Mouse (Mus musculus) embryonic facial prominence, embryonic 12.5 days (tissue): ENCODE data around the gene Sh3tc1. TPM values are rescaled to one million over a fixed set of nuclear protein-coding genes. Genes with fewer than 3 reads are reported as not detected.
A peak's percentile ranks its signal among the peaks of the same experiment; 100 is the strongest.

Experiments
- ATAC-seq: fragments of 200-750 bp; cut with Nextera tagmentation; 2 replicates; pipeline ENCODE4 v1.8.0; 2017; ENCODE audit not compliant: insufficient number of reproducible peaks, insufficient read depth, low FRiP score, low TSS enrichment
- H3K27ac ChIP-seq: fragments of 300-500 bp; sonication (generic); 2 replicates; pipeline ENCODE4 v1.5.1; 2016; ENCODE audit warnings: mild to moderate bottlenecking
- H3K27me3 ChIP-seq: fragments of 300-500 bp; sonication (generic); 2 replicates; pipeline ENCODE4 v1.6.1; 2016; ENCODE audit warnings: mild to moderate bottlenecking, moderate library complexity
- H3K36me3 ChIP-seq: fragments of 300-500 bp; sonication (generic); 2 replicates; pipeline ENCODE4 v1.6.1; 2016; ENCODE audit warnings: mild to moderate bottlenecking
- H3K4me1 ChIP-seq: fragments of 300-500 bp; sonication (generic); 2 replicates; pipeline ENCODE4 v1.6.1; 2016
- H3K4me2 ChIP-seq: fragments of 300-500 bp; sonication (generic); replicated peaks from 2 replicates; pipeline ENCODE4 v1.6.1; 2016; ENCODE audit warnings: mild to moderate bottlenecking, moderate library complexity
- H3K4me3 ChIP-seq: fragments of 300-500 bp; sonication (generic); 2 replicates; pipeline ENCODE4 v1.5.1; 2016; ENCODE audit warnings: mild to moderate bottlenecking
- H3K9ac ChIP-seq: fragments of 300-500 bp; sonication (generic); 2 replicates; pipeline ENCODE4 v1.6.1; 2016; ENCODE audit warnings: mild to moderate bottlenecking, moderate library complexity
- H3K9me3 ChIP-seq: fragments of 300-500 bp; sonication (generic); 2 replicates; pipeline ENCODE4 v1.6.1; 2016; ENCODE audit warnings: mild to moderate bottlenecking, moderate library complexity
- WGBS: fragments of 180-500 bp; shearing (Covaris S2); methylation state at CpG from one replicate; pipeline ENCODE4 v1.1.7; 2016; 5-methylcytosine and 5-hydroxymethylcytosine counted together
- polyA plus RNA-seq: library from polyadenylated mRNA; unstranded; fragments of >200 nt; fragmentation: Nextera tagmentation; extraction: Ambion mirVana; gene quantifications from 2 replicates; pipeline ENCODE4 v1.2.1, GENCODE M21; 2016

The Sh3tc1 gene
- polyA plus RNA-seq, 1 experiment from 2014 or later: 5.4 TPM

GRCm38 (mm10) chr5:35731006-35731405 lies 8.8 kb downstream of the Sh3tc1 start:
- H3K9ac ChIP-seq: no peak overlapping the region
- no peak overlapping the region for H3K4me3 ChIP-seq
- H3K4me2 ChIP-seq: no peak overlapping the region
- 83% methylated on average over 4 of the region's 4 CpGs for WGBS
- no peaks in the 10 kb centered on the region for H3K9me3 ChIP-seq
- no peak for ATAC-seq
- no peaks in the 10 kb centered on the region for H3K27me3 ChIP-seq
- H3K27ac ChIP-seq: no peak overlapping the region
- H3K36me3 ChIP-seq: no peaks in the 10 kb centered on the region
- H3K4me1 ChIP-seq: 0 out of 2 replicates have a peak, but pooled peaks cover 6% of the 10 kb centered on the region

- Histone ChIP-seq H3K4me1 (0 out of 2 replicates have a peak, but pooled peaks cover 6% of the 10 kb centered on the region), H3K9me3 (no peaks in the 10 kb centered on the region), H3K9ac (no peak overlapping the region), H3K27me3 (no peaks in the 10 kb centered on the region), H3K4me2 (no peak overlapping the region), H3K36me3 (no peaks in the 10 kb centered on the region), H3K27ac (no peak overlapping the region), H3K4me3 (no peak overlapping the region)
- ATAC-seq: no peak
- WGBS: 84% methylated on average over 1 of the region's 1 CpGs
Measured at GRCm38 (mm10) chr5:35730552-35730951, 9.2 kb downstream of the Sh3tc1 start.

GRCm38 (mm10) chr5:35729844-35730243 lies 9.9 kb downstream of the Sh3tc1 start:
- WGBS: 78% methylated on average over 3 of the region's 3 CpGs
- Histone ChIP-seq H3K9me3 (no peaks in the 10 kb centered on the region), H3K9ac (no peak overlapping the region), H3K27ac (no peak overlapping the region), H3K27me3 (no peaks in the 10 kb centered on the region), H3K4me3 (no peak overlapping the region), H3K4me2 (no peak overlapping the region), H3K4me1 (0 out of 2 replicates have a peak, but pooled peaks cover 6% of the 10 kb centered on the region), H3K36me3 (no peaks in the 10 kb centered on the region)
- ATAC-seq: no peak

GRCm38 (mm10) chr5:35728957-35729460 lies 10.8 kb downstream of the Sh3tc1 start:
- Histone ChIP-seq H3K4me1 (0 out of 2 replicates have a peak, but pooled peaks cover 6% of the 10 kb centered on the region), H3K36me3 (no peaks in the 10 kb centered on the region), H3K27me3 (no peaks in the 10 kb centered on the region), H3K4me2 (no peak overlapping the region), H3K9ac (no peak overlapping the region), H3K27ac (peak overlapping the region; percentile 73), H3K9me3 (no peaks in the 10 kb centered on the region), H3K4me3 (no peak overlapping the region)
- 35% methylated on average over 11 of the region's 11 CpGs for WGBS
- ATAC-seq: 0 out of 2 replicates have a peak, but pooled peaks have one; percentile 61

- Histone ChIP-seq H3K4me1 (0 out of 2 replicates have a peak, but pooled peaks cover 6% of the 10 kb centered on the region), H3K27ac (no peak overlapping the region; the same call in 1 of the 2 replicates), H3K36me3 (no peaks in the 10 kb centered on the region), H3K4me3 (no peak overlapping the region), H3K9me3 (no peaks in the 10 kb centered on the region), H3K4me2 (no peak overlapping the region), H3K9ac (no peak overlapping the region), H3K27me3 (no peaks in the 10 kb centered on the region)
- no peak for ATAC-seq
- 85% methylated on average over 12 of the region's 12 CpGs for WGBS
Measured at GRCm38 (mm10) chr5:35728344-35728956, 11.3 kb downstream of the Sh3tc1 start.

GRCm38 (mm10) chr5:35727447-35727846 lies 12.3 kb downstream of the Sh3tc1 start:
- Histone ChIP-seq H3K9me3 (no peaks in the 10 kb centered on the region), H3K4me3 (no peak overlapping the region), H3K36me3 (no peaks in the 10 kb centered on the region), H3K27ac (no peak overlapping the region), H3K27me3 (no peaks in the 10 kb centered on the region), H3K9ac (no peak overlapping the region), H3K4me1 (0 out of 2 replicates have a peak, but pooled peaks cover 6% of the 10 kb centered on the region), H3K4me2 (0 out of 2 replicates have a peak overlapping the region, but pooled peaks have one; percentile 2)
- 73% methylated on average over 5 of the region's 5 CpGs for WGBS
- ATAC-seq: no peak

GRCm38 (mm10) chr5:35725840-35726239 lies 13.9 kb downstream of the Sh3tc1 start:
- Histone ChIP-seq H3K4me2 (no peak overlapping the region), H3K9ac (no peak overlapping the region), H3K4me3 (no peak overlapping the region), H3K4me1 (0 out of 2 replicates have a peak, but pooled peaks cover 6% of the 10 kb centered on the region), H3K27me3 (no peaks in the 10 kb centered on the region), H3K36me3 (no peaks in the 10 kb centered on the region), H3K27ac (no peak overlapping the region), H3K9me3 (no peaks in the 10 kb centered on the region)
- ATAC-seq: no peak
- 79% methylated on average over 3 of the region's 3 CpGs for WGBS

- H3K4me1 ChIP-seq: 0 out of 2 replicates have a peak, but pooled peaks cover 1% of the 10 kb centered on the region
- 80% methylated on average over 5 of the region's 5 CpGs for WGBS
- ATAC-seq: no peak
Measured at GRCm38 (mm10) chr5:35723900-35724299, 15.9 kb downstream of the Sh3tc1 start.

GRCm38 (mm10) chr5:35722654-35723053 lies 17.1 kb downstream of the Sh3tc1 start:
- Histone ChIP-seq H3K4me2 (no peak overlapping the region), H3K9me3 (no peaks in the 10 kb centered on the region), H3K27ac (no peak overlapping the region), H3K27me3 (no peaks in the 10 kb centered on the region), H3K9ac (no peak overlapping the region), H3K4me3 (no peak overlapping the region), H3K4me1 (no peaks in the 10 kb centered on the region), H3K36me3 (no peaks in the 10 kb centered on the region)
- ATAC-seq: no peak
- 44% methylated on average over 2 of the region's 2 CpGs for WGBS

More at GRCm38 (mm10) chr5:35723900-35724299, 15.9 kb downstream of the Sh3tc1 start:
- Histone ChIP-seq H3K9ac (no peak overlapping the region), H3K36me3 (no peaks in the 10 kb centered on the region), H3K4me2 (no peak overlapping the region), H3K27ac (no peak overlapping the region), H3K4me3 (no peak overlapping the region), H3K9me3 (no peaks in the 10 kb centered on the region), H3K27me3 (no peaks in the 10 kb centered on the region)

- Histone ChIP-seq H3K27ac (no peak overlapping the region), H3K36me3 (no peaks in the 10 kb centered on the region), H3K4me3 (no peak overlapping the region), H3K9ac (no peak overlapping the region), H3K4me2 (no peak overlapping the region), H3K27me3 (no peaks in the 10 kb centered on the region), H3K4me1 (no peaks in the 10 kb centered on the region), H3K9me3 (no peaks in the 10 kb centered on the region)
- 92% methylated on average over 2 of the region's 2 CpGs for WGBS
- no peak for ATAC-seq
Measured at GRCm38 (mm10) chr5:35721933-35722332, 17.9 kb downstream of the Sh3tc1 start.

- Histone ChIP-seq H3K27ac (no peak overlapping the region), H3K4me3 (no peak overlapping the region), H3K9ac (no peak overlapping the region), H3K4me2 (no peak overlapping the region), H3K36me3 (no peaks in the 10 kb centered on the region), H3K27me3 (no peaks in the 10 kb centered on the region), H3K4me1 (no peaks in the 10 kb centered on the region), H3K9me3 (no peaks in the 10 kb centered on the region)
- WGBS: 80% methylated on average over 1 of the region's 1 CpGs
- ATAC-seq: no peak
Measured at GRCm38 (mm10) chr5:35719880-35720279, 19.9 kb downstream of the Sh3tc1 start.

GRCm38 (mm10) chr5:35719343-35719742 lies 20.4 kb downstream of the Sh3tc1 start:
- H3K27ac ChIP-seq: no peak overlapping the region
- no peak overlapping the region for H3K4me2 ChIP-seq
- no peaks in the 10 kb centered on the region for H3K27me3 ChIP-seq
- H3K4me1 ChIP-seq: no peaks in the 10 kb centered on the region
- H3K36me3 ChIP-seq: no peaks in the 10 kb centered on the region
- no peak overlapping the region for H3K9ac ChIP-seq
- ATAC-seq: no peak
- no peak overlapping the region for H3K4me3 ChIP-seq
- H3K9me3 ChIP-seq: no peaks in the 10 kb centered on the region
